Mouse (Mus musculus) lung, postnatal 0 days (tissue): ENCODE measurements at regions not wholly inside any gene's neighbourhood (a gene's known extent, or its start where the extent isn't known, plus 50 kb on each side); places are given as distances from the start of the nearest gene placed in this dataset.

Experiments
- CTCF ChIP-seq: IDR thresholded peaks from 2 replicates; pipeline ENCODE4 v1.5.1; 2016; ENCODE audit warnings: antibody characterized with exemption, mild to moderate bottlenecking
- EP300 ChIP-seq: IDR thresholded peaks from 2 replicates; pipeline ENCODE4 v1.6.1; 2016; ENCODE audit warnings: antibody characterized with exemption, mild to moderate bottlenecking, control low read depth

DNA sequence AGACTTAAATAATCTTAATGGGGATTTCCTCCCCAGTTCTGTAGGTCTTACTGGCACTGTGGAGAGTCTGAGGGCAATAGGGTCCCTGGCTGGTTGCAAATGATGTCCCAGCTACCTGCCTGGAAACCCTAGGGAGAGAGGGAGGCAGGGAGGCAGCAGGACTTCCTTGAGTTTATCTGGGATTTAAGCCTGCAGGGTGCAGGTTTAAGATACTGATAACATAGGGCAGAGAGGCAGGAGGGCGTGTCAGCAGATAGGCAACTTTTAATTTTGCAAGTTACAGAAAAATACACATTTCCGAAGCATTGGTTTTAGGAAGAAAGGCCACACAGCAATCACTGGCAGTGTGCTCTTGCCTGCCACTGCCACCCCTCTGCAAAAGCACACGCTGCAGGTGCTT is 136.9 kb upstream of the Camk1g start:
- TF ChIP-seq CTCF (no peak), EP300 (no peak)
